Mouse (Mus musculus): ENCODE data around the gene Krtap11-1.

Gene Krtap11-1

GRCm38 (mm10) chr16:89571083-89571482 lies at the start of gene Krtap11-1:
Gene Krtap11-1, minus strand, starts transcription at chr16:89571183.
- no peak for DNase-seq (ENCODE audit: low spot score in 2 of 2)

DNA sequence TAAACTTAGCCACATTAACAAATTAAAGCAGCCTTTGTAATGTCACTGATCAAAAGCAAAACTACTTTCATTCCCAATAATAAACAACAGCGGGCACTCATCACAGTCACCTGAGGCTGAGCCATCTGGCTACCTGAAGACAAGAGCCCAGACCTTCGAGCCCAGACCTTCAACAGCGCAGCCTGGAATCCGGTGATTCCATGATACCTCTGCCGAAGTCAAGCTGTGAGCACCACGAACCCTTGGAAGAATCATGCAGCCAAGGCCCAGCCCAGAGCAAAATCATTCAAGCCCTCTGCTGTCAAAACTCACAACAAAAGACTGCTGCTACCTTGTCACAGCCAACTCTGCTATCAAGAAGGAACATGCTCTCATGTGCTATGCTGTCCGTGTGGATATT lies 47.2 kb upstream of the Krtap11-1 start:
- peak in 1 of 2 experiments; percentile 43 for DNase-seq (ENCODE audit: low spot score in 2 of 2)

DNA sequence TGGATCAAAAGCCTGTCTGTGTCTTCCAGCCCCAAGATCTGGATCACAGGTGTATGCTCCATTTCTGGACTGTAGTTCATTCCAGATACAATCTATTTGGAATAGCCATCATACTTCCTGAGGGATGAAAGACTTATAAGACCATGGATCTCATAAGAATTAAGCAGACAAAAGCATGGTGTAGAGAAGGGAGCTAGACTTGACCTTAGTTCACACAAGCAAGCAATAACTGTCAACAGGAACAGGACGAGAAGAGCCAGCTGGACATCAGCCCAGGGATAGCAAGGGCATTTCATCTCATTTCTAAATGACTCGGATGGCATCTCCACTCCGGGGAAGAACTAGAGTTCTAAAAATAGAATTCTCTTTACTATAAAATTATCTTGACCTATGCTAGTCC lies 46.3 kb upstream of the Krtap11-1 start:
- no peak for DNase-seq (ENCODE audit: low spot score in 2 of 2)

DNA sequence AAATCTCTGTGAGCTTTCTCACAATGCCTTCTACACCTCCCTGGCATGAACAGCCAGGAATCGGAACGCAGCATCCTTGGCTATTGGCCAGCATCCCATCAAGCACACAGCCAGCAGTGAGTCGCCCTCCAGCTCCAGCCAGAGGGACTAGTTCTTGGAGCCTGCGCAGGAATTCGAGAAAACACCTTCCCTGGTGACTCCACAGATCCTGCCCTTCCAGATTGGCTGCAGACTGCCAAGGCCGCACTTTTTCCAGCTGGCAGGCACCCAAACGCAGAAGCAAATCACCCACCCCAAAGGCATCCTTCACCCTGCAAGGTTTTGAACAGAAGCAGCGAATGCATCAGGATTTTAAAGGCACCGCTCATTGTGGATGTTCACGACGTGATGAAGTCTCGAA lies 42.7 kb upstream of the Krtap11-1 start:
- DNase-seq (ENCODE audit: low spot score in 2 of 2): no peak

- DNase-seq (ENCODE audit: low spot score in 2 of 2): no peak
These were observed 37.8 kb upstream of the Krtap11-1 start for GRCm38 (mm10) chr16:89608791-89609185.

DNA sequence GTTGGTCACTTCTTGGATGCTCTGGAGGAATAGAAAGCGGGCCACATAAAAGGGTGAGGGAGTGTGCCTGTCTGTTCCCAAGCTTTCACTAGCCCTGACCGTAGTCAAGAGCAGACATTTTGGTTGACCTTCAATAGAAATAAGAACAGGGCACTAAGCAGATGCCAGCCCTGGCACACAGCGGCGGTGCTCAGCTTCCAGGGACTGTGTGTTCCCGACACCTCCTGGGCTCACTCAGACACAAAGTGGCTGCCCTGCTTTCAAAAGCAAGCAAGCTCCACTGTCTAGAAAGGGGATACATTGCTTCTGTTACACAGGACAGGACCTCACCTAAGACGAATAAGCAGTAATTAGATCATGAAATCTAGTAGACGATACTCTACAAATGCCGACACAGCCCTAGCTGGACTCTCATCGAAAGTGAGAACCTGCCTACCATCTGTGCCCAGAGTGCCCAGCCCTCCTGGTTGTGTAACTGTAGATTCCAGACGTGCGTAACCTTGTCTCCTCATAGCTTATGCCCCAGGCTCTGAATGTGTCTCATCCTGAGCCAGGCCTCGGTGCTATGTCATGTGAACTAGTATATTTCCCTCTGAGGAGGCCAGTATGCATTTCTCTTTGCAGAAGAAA lies 37.3 kb upstream of the Krtap11-1 start:
- no peak for DNase-seq (ENCODE audit: low spot score in 2 of 2)

DNA sequence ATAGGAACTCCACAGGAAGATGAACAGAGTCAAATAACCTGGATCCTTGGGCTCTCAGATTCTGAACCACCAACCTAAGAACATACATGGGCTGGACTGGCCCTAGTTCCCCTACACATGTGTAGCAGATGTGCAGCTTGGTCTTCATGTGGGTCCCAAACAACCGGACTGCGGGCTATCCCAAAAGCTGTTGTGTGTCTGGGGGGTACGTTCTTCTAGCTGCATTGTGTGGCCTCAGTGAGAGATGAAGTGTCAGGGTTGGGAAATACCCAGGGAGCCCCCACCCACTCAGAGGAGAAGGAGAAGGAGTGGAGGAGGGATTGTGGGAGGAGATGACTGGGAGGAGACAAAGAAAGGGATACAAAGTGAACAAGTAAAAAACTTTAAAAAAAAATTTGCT lies 36.0 kb upstream of the Krtap11-1 start:
- no peak for DNase-seq (ENCODE audit: low spot score in 2 of 2)

DNA sequence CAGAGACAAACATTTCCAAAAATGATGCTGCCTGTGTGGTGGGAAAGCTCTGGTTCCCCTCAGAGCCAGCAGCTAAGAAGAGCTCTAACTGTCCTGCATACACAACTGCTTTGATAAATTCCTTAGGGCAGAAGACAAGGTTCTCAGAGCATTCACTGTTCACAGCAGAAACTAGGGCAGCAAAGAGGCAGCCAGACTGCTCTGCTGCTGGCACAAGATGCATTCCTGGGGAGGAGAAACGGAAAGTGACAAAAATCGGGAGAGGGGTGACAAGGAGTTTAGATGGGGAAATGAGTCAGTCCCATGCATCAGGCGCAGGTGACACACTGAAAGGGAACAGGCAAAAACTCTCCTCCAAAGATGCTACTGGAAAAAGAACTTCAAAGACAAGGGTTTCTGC lies 16.2 kb upstream of the Krtap11-1 start:
- no peak for DNase-seq (ENCODE audit: low spot score in 2 of 2)

GRCm38 (mm10) chr16:89585604-89586508 lies 14.9 kb upstream of the Krtap11-1 start:
- no peak for DNase-seq (ENCODE audit: low spot score in 2 of 2)

GRCm38 (mm10) chr16:89581658-89582057 lies 10.7 kb upstream of the Krtap11-1 start:
- no peak for DNase-seq (ENCODE audit: low spot score in 2 of 2)

DNA sequence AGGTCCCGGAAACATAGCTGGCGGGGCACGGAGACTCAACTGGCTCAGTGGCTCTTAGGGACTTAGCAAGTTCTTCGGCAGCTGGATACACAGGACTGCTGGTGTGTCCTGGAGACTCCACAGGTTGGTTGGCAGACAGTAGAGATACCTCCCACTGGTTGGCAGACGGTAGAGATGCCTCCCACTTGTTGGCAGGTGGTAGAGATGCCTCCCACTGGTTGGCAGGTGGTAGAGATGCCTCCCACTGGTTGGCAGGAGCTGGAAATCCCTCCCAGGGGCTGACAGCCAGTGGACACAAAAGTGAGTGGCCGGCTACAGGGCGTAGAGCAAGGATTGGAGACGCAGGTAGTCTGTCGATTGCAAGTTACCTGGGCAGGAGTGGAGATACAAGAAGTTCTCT lies 467 bp downstream of the Krtap11-1 start:
- DNase-seq (ENCODE audit: low spot score in 2 of 2): no peak

- no peak for DNase-seq (ENCODE audit: low spot score in 2 of 2)
These were observed 1.8 kb downstream of the Krtap11-1 start for GRCm38 (mm10) chr16:89569136-89569535.

DNA sequence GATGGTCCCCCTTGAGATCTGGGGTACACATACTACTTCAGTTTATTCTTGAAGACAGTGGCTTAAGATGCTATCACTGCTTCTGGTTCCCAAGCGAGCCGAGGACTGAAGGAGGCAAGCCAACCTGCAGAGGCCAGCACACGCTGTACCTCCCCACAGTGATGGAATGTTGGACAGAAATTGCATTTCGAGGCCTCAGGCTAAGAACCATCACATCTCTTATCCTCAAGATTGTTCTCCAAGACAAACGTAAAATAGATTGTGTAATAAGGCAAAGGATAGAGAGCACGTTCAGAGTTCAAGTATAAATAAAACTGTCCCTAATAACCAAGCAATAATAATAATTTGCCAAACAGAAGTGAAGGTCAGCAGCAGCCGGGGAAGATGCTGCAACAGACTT lies 2.8 kb downstream of the Krtap11-1 start:
- DNase-seq (ENCODE audit: low spot score in 2 of 2): no peak

GRCm38 (mm10) chr16:89550298-89550697 lies 20.7 kb downstream of the Krtap11-1 start:
- no peak for DNase-seq (ENCODE audit: low spot score in 2 of 2)

- DNase-seq (ENCODE audit: low spot score in 2 of 2): no peak
These were observed 32.9 kb downstream of the Krtap11-1 start for GRCm38 (mm10) chr16:89538031-89538484.

- DNase-seq (ENCODE audit: low spot score in 2 of 2): no peak
These were observed 33.6 kb downstream of the Krtap11-1 start for GRCm38 (mm10) chr16:89537349-89537748.

GRCm38 (mm10) chr16:89530547-89530946 lies 40.4 kb downstream of the Krtap11-1 start:
- DNase-seq (ENCODE audit: low spot score in 2 of 2): no peak

GRCm38 (mm10) chr16:89529846-89530245 lies 41.1 kb downstream of the Krtap11-1 start:
- no peak for DNase-seq (ENCODE audit: low spot score in 2 of 2)

GRCm38 (mm10) chr16:89528380-89528779 lies 42.6 kb downstream of the Krtap11-1 start:
- DNase-seq (ENCODE audit: low spot score in 2 of 2): no peak

- no peak for DNase-seq (ENCODE audit: low spot score in 2 of 2)
These were observed 50.0 kb downstream of the Krtap11-1 start for GRCm38 (mm10) chr16:89520996-89521395.

DNA sequence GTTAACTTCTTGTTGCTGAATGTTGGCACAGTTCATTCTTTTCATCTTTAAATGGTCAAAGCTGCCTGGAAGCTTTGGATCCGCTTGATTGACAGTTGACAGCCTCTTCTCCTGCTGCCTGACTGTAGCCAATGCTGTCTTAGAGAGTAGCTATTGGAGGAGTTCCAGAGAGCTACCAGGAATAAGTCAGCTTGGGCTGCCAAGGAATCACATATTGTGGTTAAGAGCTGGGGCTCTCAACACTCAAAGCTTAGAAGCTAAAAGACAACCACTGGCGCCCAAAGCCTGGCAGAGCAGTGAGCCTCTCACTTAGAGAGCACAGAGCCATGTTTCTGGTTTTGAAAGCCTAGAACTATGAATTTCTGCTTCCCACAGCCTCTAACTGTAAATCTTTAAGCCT lies 50.4 kb downstream of the Krtap11-1 start:
- no peak for DNase-seq (ENCODE audit: low spot score in 2 of 2)

Data from spleen, postnatal 4 days (tissue).